Mouse (Mus musculus) yolk sac, embryonic 10.5 days (tissue): ENCODE results near the gene Vmn1r204.
"Not testable (repeated sequence)": the region's sequence is repeated elsewhere in the genome, so short reads cannot be mapped to it uniquely, and the experiment has no call there.

Experiments used
- DNase-seq: peaks from one replicate; pipeline ENCODE4 v3.0.0-alpha.2; 2017; ENCODE audit warnings: low spot score

Gene Vmn1r204

DNA sequence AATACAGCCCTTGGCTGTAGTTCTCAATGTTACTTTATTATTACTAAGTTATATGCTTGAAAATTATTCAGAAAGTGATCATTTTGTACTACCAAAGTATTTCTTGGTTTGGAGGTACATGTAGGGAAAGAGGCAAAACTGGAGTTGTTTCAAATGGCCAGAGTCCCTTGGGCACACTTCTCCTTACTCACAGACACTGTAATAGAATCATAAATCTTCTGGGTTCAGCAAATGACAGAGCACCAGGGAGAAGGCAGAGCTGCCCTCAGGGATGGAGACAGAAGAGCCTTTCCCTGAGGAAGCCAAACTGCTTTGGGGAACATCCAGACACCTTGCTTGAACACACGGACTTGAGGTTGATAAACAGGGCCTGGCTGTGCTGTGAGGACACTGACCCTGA lies at the start of gene Vmn1r204:
TSS of gene Vmn1r204 (plus strand) at position 301 of the 400 bp plus-strand sequence.
- DNase-seq, result not testable (repeated sequence)

DNA sequence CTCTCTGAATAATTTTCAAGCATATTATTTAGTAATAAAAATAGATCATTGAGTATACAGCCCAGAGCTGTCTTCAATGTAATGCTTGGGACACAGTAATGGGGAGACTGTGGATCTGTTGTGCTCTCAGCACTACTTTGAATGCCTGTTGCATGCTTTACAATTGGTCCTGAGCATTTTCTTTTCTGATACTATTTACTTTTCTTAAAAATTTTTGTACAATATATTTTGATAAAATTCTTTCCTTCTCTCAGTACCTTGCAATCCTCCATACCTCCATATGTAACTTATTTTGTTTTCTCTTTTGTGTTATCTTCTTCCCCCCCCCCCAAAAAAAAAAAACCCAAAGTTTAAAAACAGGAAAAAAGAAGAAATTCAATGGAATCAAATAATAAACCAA lies 47.7 kb upstream of the Vmn1r204 start, which contains the start of gene Vmn1r202:
TSS of gene Vmn1r202 (minus strand) at position 101 of the 400 bp plus-strand sequence.
- DNase-seq, result no peak

DNA sequence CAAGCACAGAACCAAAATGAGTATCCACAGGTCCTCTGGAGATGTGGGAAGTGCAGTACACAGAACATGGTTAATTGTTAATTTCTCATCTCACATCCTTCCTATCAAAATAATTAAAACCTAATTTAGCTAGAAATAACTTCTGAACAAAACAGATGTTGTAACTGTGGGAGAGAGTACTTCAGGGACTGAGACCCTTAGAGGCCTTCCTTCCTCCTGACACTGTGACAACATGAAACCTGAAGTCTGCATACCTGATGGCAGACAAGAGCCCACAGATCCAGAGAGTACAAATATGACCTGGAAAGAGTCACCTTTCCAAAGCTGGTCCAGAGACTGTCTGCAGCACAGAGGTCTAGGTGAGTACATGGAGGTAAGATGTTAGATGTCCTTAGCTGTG lies 35.2 kb upstream of the Vmn1r204 start, which contains the start of gene Vmn1r203:
TSS of gene Vmn1r203 (plus strand) at position 301 of the 400 bp plus-strand sequence.
- no peak for DNase-seq

DNA sequence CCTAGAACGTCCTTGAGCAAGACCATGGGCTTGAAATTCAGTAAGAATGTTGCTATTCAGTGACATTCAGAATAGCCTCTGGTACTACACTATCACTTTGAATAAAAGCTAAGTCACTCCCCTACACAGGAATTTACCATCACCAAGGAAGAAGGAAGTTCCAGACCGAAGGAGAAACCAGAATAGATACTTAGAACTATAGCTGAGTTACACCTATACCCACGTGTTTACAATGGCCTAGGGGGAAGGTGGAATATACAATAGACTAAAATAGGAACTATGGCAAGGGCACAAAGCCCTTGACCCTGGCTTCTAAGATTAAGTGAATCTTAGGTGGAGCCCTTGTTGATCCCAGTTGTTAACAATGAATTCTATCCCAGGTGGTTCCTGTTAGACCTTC lies 21.9 kb downstream of the Vmn1r204 start:
- DNase-seq, result not testable (repeated sequence)

DNA sequence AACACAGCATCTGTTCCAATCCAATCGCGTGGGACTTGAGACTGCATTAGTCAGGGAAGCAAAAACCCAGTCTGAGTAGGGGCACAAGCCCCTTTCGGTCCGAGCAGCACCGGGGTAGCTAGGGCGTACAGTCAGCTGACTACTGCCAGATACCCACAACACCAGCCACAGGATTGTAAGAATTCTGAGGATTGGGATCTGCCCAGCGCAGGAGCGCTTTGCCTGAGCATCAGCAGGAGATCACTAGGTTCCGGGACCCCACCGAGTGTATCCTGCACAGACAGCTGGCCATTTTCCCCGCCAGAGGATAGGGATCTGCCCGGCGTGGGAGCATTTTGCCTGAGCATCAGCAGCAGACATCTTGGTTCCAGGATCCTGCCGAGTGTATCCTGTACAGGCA lies 30.3 kb downstream of the Vmn1r204 start:
- not testable (repeated sequence) for DNase-seq

DNA sequence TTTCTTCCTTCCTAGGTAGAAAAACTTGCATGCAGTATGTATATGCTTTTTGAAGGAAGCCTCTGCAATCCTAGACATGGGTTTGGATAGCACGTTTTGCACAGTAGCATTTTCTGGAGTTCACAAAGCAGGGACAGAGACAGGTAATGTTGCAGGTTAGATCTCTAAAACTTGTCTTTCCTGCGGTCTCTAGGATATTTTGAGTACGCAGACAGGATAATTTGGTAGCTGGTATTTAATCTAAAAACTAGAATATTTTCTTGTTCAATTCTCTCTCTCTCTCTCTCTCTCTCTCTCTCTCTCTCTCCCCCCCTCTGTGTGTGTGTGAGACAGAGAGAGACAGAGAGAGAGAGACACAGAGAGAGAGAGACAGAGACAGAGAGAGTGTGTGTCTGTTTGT lies 39.9 kb downstream of the Vmn1r204 start, which contains the start of gene Vmn1r205:
TSS of gene Vmn1r205 (minus strand) at position 101 of the 400 bp plus-strand sequence.
- DNase-seq, result no peak
